Mouse (Mus musculus): Measurements from ENCODE around the gene Zfp451.
"Not testable (repeated sequence)": the region's sequence is repeated elsewhere in the genome, so short reads cannot be mapped to it uniquely, and the experiment has no call there.

DNA sequence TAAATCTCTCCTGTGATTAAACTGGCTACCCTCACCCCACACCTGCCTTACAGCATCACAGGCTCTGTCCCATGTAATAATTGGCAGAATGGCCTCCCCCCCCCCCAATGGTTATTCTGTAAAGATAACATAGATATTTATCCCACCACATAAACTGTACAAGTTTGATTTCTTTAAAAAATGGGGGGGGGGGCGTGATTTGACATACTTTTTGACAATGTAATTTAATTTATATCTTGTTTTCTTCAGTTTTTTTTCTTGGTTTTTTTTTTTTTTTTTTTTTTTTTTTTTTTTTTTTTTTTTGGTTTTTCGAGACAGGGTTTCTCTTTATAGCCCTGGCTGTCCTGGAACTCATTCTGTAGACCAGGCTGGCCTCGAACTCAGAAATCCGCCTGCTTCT lies 64.7 kb downstream of the Zfp451 start:
- not testable (repeated sequence) for TF ChIP-seq CTCF (IDR thresholded peaks at IDR 0.05; ENCODE audit: control insufficient read depth, insufficient read depth, insufficient replicate concordance, low read depth, low read length); POLR2A (IDR thresholded peaks at IDR 0.05; ENCODE audit: control insufficient read depth, low read depth, low read length)
